Mouse (Mus musculus) heart, adult 2 months (tissue): Measurements from ENCODE around the gene Vmn1r44. TPM values are rescaled to one million over a fixed set of nuclear protein-coding genes. Genes with fewer than 3 reads are reported as not detected.
"Not testable (repeated sequence)": the region's sequence is repeated elsewhere in the genome, so short reads cannot be mapped to it uniquely, and the experiment has no call there.

Source experiments
- DNase-seq, 2 experiments: peaks; one replicate each; pipeline ENCODE4 v3.0.0; 2021
- H3K27ac ChIP-seq: fragments of 200-600 bp; 2 replicates; pipeline ENCODE4 v1.8.1; 2022
- H3K27me3 ChIP-seq: fragments of 200-500 bp; 2 replicates; pipeline ENCODE4 v1.6.1; 2012; ENCODE audit warnings: mild to moderate bottlenecking, low read length, inconsistent platforms, mixed read lengths; ENCODE audit not compliant: control insufficient read depth, insufficient read depth
- H3K36me3 ChIP-seq: fragments of 200-500 bp; 2 replicates; pipeline ENCODE4 v1.6.1; 2012; ENCODE audit warnings: low read length, inconsistent platforms; ENCODE audit not compliant: control insufficient read depth, insufficient read depth
- H3K4me1 ChIP-seq: fragments of 200-500 bp; 2 replicates; pipeline ENCODE4 v1.6.1; 2011; ENCODE audit warnings: low read length; ENCODE audit not compliant: control insufficient read depth, insufficient read depth
- H3K4me3 ChIP-seq: fragments of 200-600 bp; 2 replicates; pipeline ENCODE4 v1.8.1; 2022
- H3K79me2 ChIP-seq: fragments of 200-500 bp; replicated peaks from 2 replicates; pipeline ENCODE4 v1.6.1; 2012; ENCODE audit warnings: mild to moderate bottlenecking, inconsistent platforms, low read length, moderate library complexity, mixed read lengths; ENCODE audit not compliant: control insufficient read depth, insufficient read depth
- H3K9ac ChIP-seq: fragments of 200-500 bp; 2 replicates; pipeline ENCODE4 v1.6.1; 2012; ENCODE audit warnings: low read depth, mild to moderate bottlenecking, control low read depth, inconsistent platforms, low read length, mixed read lengths
- CTCF ChIP-seq: fragments of 200-600 bp; IDR thresholded peaks from 2 replicates; pipeline ENCODE4 v1.8.1; 2022; ENCODE audit warnings: antibody characterized with exemption, mild to moderate bottlenecking, moderate library complexity
- EP300 ChIP-seq: fragments of 200-500 bp; IDR thresholded peaks from 2 replicates; pipeline ENCODE4 v1.6.1; 2011; ENCODE audit warnings: low read depth, low read length, control low read depth; ENCODE audit not compliant: insufficient read depth
- POLR2A ChIP-seq: fragments of 200-500 bp; IDR thresholded peaks from 2 replicates; pipeline ENCODE4 v1.6.1; 2011; ENCODE audit warnings: mild to moderate bottlenecking, low read depth, low read length, control low read depth; ENCODE audit not compliant: insufficient read depth
- WGBS: fragments of 180-500 bp; shearing (Covaris S2); methylation state at CpG from one replicate; pipeline ENCODE4 v1.1.7; 2018; 5-methylcytosine and 5-hydroxymethylcytosine counted together
- intact Hi-C: fragments of 180-260 bp; cut with DNase I; formaldehyde crosslinking; loops from one replicate; pipeline ENCODE4 v1.15.1; 2025
- long read RNA-seq: library from polyadenylated mRNA; stranded (forward); transcript quantifications from one replicate; pipeline ENCODE4 v2.0.0, GENCODE M21; 2021
- polyA plus RNA-seq: library from polyadenylated mRNA; depleted of rRNA; stranded (reverse); fragments of >200 nt; gene quantifications from 2 replicates; pipeline ENCODE4 v1.2.3, GENCODE M21; 2012; rRNA removed
- total RNA-seq, 2 experiments: library from RNA; stranded (reverse); gene quantifications; 2 replicates each; pipeline ENCODE4 v1.2.3; 2021

Vmn1r44 gene
- not detected for total RNA-seq
- not detected in 2 replicates for polyA plus RNA-seq
- long read RNA-seq = 0 reads

DNA sequence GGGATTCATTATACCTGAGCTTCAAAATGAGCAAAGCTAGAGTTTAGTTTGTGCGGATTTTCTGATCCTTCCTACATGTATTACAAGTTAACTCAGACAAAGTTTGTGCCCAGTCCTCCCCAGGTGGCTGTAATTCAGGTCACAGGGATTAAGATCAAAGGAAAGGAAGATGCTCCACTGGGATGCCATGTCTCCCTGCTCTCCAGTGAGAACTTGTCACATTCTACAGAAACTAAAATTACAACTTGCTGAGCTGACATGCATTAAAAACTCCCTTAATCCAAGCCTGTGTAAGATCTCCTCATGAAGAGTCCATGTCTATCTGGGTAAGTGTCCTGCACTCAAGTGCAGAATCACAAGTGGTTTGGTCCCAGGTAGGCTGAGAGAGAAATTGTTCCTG is at the start of gene Vmn1r44:
Gene Vmn1r44, plus strand, starts transcription at position 301 of the 400 bp plus-strand sequence.
- Histone ChIP-seq H3K4me1 (no peaks in the 10 kb centered on the region), H3K27ac (no peak within 1 kb of the TSS), H3K27me3 (no peaks in the 10 kb centered on the region), H3K79me2 (no peaks in the 10 kb centered on the region), H3K36me3 (no peaks in the 10 kb centered on the region), H3K9ac (no peak within 1 kb of the TSS), H3K4me3 (no peak within 1 kb of the TSS)
- DNase-seq = no peak
- WGBS = 70% methylated on average over 1 of the region's 1 CpGs
- intact Hi-C loops = no loop called here
- TF ChIP-seq CTCF (no peak), EP300 (no peak), POLR2A (no peak)

DNA sequence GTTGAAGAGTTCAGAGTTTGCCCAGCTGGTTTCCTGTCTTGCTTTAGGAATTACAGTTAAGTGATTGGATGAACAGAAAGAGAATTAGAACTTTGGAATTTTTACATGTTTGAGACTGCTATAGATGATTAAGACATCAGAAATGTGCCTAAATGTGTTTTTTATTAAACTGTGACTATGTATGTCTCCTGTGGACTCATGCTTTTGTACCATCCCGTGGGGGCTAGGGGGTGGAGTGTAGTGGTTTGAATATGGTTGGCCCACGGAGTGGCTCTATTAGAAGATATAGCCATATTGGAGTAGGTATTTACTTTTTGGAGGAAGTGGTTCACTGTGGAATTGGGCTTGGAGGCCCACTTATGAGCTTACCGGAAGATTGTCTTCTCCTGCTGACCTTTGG is 25.9 kb upstream of the Vmn1r44 start:
- intact Hi-C loops = no loop called here
- WGBS = 71% methylated on average over 3 of the region's 3 CpGs
- no peak for TF ChIP-seq CTCF
- no peak for TF ChIP-seq POLR2A
- TF ChIP-seq EP300 = no peak

DNA sequence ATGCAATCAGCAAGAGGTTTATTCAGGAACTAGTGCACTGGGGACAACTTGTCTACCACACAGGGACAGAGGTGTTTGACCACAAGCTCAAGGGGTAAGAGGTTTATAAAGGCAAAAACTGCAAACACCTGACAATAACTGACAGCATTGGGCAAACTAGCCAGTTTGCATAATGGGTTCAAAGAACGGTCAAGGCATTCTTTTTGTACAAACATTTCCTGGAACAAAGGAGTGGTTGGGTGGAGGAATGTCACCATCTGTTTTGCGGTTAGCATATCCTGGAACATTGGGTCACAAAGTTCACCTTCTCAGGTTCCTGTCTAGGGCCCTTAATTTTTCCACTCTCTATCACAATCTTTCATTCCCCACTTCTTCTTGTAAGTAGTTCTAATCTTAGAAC is 23.6 kb upstream of the Vmn1r44 start:
- TF ChIP-seq CTCF (no peak), POLR2A (no peak), EP300 (no peak)
- H3K9ac ChIP-seq = no peak overlapping the region
- no peak for DNase-seq
- intact Hi-C loops = no loop called here
- no peaks in the 10 kb centered on the region for H3K4me1 ChIP-seq
- no peaks in the 10 kb centered on the region for H3K36me3 ChIP-seq
- H3K27ac ChIP-seq = no peak overlapping the region
- H3K4me3 ChIP-seq = no peak overlapping the region
- 74% methylated on average over 2 of the region's 2 CpGs for WGBS
- no peaks in the 10 kb centered on the region for H3K79me2 ChIP-seq
- no peaks in the 10 kb centered on the region for H3K27me3 ChIP-seq

More for the DNA sequence above, 25.9 kb upstream of the Vmn1r44 start:
- Histone ChIP-seq H3K4me3 (no peak overlapping the region), H3K36me3 (no peaks in the 10 kb centered on the region), H3K27me3 (no peaks in the 10 kb centered on the region), H3K27ac (no peak overlapping the region), H3K79me2 (no peaks in the 10 kb centered on the region), H3K9ac (no peak overlapping the region), H3K4me1 (no peaks in the 10 kb centered on the region)
- no peak for DNase-seq

DNA sequence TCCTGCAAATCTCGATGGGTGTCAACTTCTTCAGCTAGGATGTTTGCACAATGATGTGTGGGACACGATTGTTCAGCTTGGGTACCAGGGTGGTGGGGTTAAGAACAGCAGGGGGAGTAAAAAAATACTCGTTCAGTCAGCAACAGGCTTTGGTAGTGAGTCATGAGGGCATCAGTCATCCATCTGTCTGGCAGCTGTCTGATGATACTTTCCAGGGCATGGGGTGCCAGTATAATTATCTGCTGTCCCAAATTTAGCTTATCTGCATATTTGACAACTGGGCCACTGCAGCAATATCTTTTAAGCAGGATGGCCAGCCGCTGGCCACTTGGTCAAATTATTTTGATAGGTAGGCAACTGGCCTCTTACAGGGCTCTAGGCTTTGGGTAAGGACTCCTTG is 19.7 kb upstream of the Vmn1r44 start:
- TF ChIP-seq EP300 = no peak
- TF ChIP-seq CTCF = no peak
- no peak for TF ChIP-seq POLR2A
- no peaks in the 10 kb centered on the region for H3K27me3 ChIP-seq
- peak in 1 of 2 experiments; percentile 8 for DNase-seq
- H3K4me3 ChIP-seq = no peak overlapping the region
- intact Hi-C loops = no loop called here
- no peaks in the 10 kb centered on the region for H3K79me2 ChIP-seq
- peak overlapping the region; percentile 16; the same call in 1 of the 2 replicates for H3K27ac ChIP-seq
- no peak overlapping the region for H3K9ac ChIP-seq
- H3K36me3 ChIP-seq = no peaks in the 10 kb centered on the region
- WGBS = 56% methylated on average over 4 of the region's 4 CpGs
- no peaks in the 10 kb centered on the region for H3K4me1 ChIP-seq

DNA sequence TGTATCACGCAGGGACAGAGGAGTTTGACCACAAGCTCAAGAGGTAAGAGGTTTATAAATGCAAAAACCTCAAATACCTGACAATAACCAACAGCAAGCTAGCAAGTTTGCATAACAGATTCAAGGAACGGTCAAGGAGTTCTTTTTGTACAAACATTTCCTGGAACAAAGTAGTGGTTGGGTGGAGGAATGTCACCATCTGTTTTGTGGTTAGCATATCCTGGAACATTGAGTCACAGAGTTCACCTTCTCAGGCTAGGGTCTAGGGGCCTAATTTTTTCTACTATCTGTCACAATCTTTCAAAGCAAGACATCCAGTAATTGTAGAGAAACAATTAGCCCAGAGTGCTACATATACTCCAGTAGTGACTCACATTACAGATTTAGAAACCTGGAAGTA is 16.2 kb upstream of the Vmn1r44 start:
- H3K4me1 ChIP-seq = no peaks in the 10 kb centered on the region
- H3K27me3 ChIP-seq = no peaks in the 10 kb centered on the region
- H3K4me3 ChIP-seq = no peak overlapping the region
- TF ChIP-seq CTCF (no peak), EP300 (no peak), POLR2A (no peak)
- WGBS = 82% methylated on average over 2 of the region's 2 CpGs
- H3K9ac ChIP-seq = no peak overlapping the region
- intact Hi-C loops = no loop called here
- no peaks in the 10 kb centered on the region for H3K79me2 ChIP-seq
- no peak for DNase-seq
- no peaks in the 10 kb centered on the region for H3K36me3 ChIP-seq
- no peak overlapping the region for H3K27ac ChIP-seq

DNA sequence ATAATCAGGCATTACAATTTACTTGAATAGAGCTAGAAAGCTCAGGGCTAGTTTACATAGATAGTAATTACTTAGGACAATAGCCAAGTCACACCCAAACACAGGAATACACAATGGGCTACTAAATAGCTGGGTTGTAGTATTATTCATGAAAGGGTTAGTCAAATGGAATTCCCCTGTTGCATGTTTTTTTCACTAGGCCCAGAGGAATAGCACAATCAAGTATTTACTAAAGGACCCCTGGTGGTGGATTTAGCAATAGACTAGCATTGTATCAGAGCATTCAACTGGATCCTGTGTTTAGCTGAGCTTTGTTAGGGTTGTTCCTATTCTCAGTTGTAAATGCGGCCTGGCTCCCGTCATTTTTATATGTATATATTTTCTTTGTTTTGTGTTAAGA is 15.5 kb upstream of the Vmn1r44 start:
- WGBS = 96% methylated on average over 2 of the region's 2 CpGs
- intact Hi-C loops = no loop called here
- Histone ChIP-seq H3K79me2 (no peaks in the 10 kb centered on the region), H3K9ac (no peak overlapping the region), H3K27ac (no peak overlapping the region), H3K27me3 (no peaks in the 10 kb centered on the region), H3K4me3 (no peak overlapping the region), H3K36me3 (no peaks in the 10 kb centered on the region), H3K4me1 (no peaks in the 10 kb centered on the region)
- no peak for DNase-seq
- TF ChIP-seq POLR2A = no peak
- TF ChIP-seq EP300 = no peak
- no peak for TF ChIP-seq CTCF

DNA sequence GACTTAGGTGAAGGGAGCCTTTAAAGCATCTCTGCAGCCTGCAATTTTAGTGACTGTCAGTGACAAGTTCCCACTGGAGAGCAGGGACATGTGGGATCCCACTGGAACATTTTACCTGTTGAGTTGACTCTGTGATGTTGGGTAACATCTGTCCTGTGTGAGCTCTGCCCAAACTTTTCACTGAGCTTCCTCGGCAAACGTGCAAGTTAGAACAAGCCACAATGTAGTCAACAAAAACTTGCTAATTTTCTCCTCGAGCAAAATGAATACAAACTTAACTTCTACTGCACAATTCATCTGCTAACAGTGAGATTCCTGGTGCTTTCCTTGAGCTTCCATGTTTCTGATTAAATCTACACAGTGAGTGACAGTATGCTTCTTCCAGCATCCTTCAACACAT is 7.1 kb upstream of the Vmn1r44 start, which contains the start of the genes Vmn1r42 and Vmn1r43:
Gene Vmn1r42, minus strand, starts transcription at position 101 of the 400 bp plus-strand sequence.
Gene Vmn1r43, minus strand, starts transcription at position 101 of the 400 bp plus-strand sequence.
- intact Hi-C loops, H3K36me3 ChIP-seq, DNase-seq: not testable (repeated sequence)

More for the DNA sequence above, 7.1 kb upstream of the Vmn1r44 start, which contains the start of the genes Vmn1r42 and Vmn1r43:
- H3K4me3 ChIP-seq, H3K27me3 ChIP-seq, H3K79me2 ChIP-seq, H3K4me1 ChIP-seq, H3K9ac ChIP-seq, H3K27ac ChIP-seq: not testable (repeated sequence)
- WGBS = 61% methylated on average over 3 of the region's 3 CpGs
